Mouse (Mus musculus) liver, embryonic 14.5 days (tissue): ENCODE measurements around the gene Mfsd12.

Experiments
- CTCF ChIP-seq: IDR thresholded peaks from 2 replicates; pipeline ENCODE4 v1.5.1; 2016; ENCODE audit warnings: antibody characterized with exemption, low read depth, control low read depth
- EP300 ChIP-seq: IDR thresholded peaks from 2 replicates; pipeline ENCODE4 v1.6.1; 2016; ENCODE audit warnings: antibody characterized with exemption, low read depth

DNA sequence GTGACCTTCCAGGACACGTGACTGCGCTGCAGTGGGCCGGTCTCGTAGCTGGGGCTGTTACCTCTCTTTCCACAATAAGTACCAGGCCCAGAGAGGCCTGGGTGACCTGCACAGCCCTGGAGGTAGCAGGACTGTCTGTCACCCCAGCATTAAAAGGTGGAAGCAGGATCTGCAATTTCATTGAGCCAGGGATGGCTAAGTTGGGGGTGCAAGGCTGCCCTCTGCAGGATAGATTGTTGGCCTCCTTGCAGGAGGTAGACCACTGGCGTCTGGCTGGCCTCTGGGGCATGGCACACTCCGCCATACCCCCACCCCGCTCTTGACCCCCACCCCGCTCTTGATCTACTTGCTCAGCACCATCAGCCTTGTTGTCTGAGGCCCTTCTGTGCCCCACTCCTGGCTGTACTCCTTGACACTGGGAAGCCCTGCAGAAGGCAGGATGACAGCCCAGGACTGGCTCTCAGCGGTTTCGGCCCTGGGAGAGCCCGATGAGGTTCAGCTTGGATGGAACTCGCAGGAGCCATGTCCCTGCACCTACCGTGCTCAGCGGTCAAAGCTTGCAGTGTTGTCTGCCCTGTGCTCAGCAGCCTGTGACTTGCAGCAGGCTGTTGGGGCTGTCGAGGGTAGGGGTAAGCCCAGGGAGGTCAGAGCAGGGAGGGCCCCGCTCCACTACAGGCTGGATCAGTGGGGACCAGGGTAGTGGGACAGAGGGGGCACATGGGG, 40.8 kb upstream of the Mfsd12 start:
- TF ChIP-seq CTCF (peak; percentile 65), EP300 (no peak)
